7 mouse cellular contexts compared by ENCODE assay signal in genomic region chr3:129532180-129532864, GRCm38 (mm10). TPM values are rescaled to one million over a fixed set of nuclear protein-coding genes. Genes with fewer than 3 reads are reported as not detected.
DNase-seq lines count a peak whose midpoint lies in the region; ATAC-seq lines count a peak whose summit lies in the region.

Elovl6 (plus strand) TSS chr3:129532355.

- peaks cover 23% of the 10 kb centered on the region for H3K4me1 ChIP-seq in intestine, embryonic 14.5 days (replicated peaks; ENCODE audit: control insufficient read depth, insufficient read depth, low read length)

- peak; percentile 47 for ATAC-seq in intestine, embryonic 14.5 days (replicated peaks; ENCODE audit: low FRiP score, low TSS enrichment, low read depth)

- DNase-seq in ZHBTc4 (ENCODE audit: low read depth, low spot score) = peak; percentile 98
- peak; percentile 87 to 90 for DNase-seq in cerebellum, postnatal 14 days
- DNase-seq in gastrocnemius, postnatal 14 days = peak; percentile 41
- peak; percentile 91 for DNase-seq in intestine, embryonic 14.5 days (ENCODE audit: low spot score)
- DNase-seq in left cerebral cortex, postnatal 25 days (ENCODE audit: low spot score in 2 of 2) = peak; percentile 81 to 90
- peak; percentile 93 for DNase-seq in mesoderm, embryonic 11.5 days (ENCODE audit: low read depth, low spot score)
- peak; percentile 18 for DNase-seq in skeletal muscle tissue, adult 2 months (ENCODE audit: low read depth, low spot score)

- intact Hi-C loops in gastrocnemius, postnatal 14 days (cut with DNase I; ENCODE audit: low total_unique reads) = no loop called here
- intact Hi-C loops in left cerebral cortex, postnatal 25 days (cut with DNase I) = loop anchor here (1.0 to 5.0 kb wide), 3 partner anchors 102 to 225 kb away; no protein-coding TSS in a partner anchor

- peak within 1 kb of the TSS; percentile 98 for H3K27ac ChIP-seq in intestine, embryonic 14.5 days (ENCODE audit: low read depth)

- H3K9me3 ChIP-seq in intestine, embryonic 14.5 days (ENCODE audit: control insufficient read depth, low read length) = no peaks in the 10 kb centered on the region

- under 1% methylated on average over 35 of the region's 35 CpGs for WGBS in intestine, embryonic 14.5 days

- H3K4me3 ChIP-seq in intestine, embryonic 14.5 days (ENCODE audit: low read depth, low read length) = peak within 1 kb of the TSS; percentile 85

- no peaks in the 10 kb centered on the region for H3K27me3 ChIP-seq in intestine, embryonic 14.5 days (replicated peaks; ENCODE audit: control insufficient read depth, insufficient read depth, low read length)

- peak within 1 kb of the TSS; percentile 66 for H3K4me2 ChIP-seq in intestine, embryonic 14.5 days (ENCODE audit: low read length)

- no peaks in the 10 kb centered on the region for H3K36me3 ChIP-seq in intestine, embryonic 14.5 days (ENCODE audit: control insufficient read depth, insufficient read depth, low read length)

- H3K9ac ChIP-seq in intestine, embryonic 14.5 days (ENCODE audit: low read length) = peak within 1 kb of the TSS; percentile 97

RNA-seq across cellular contexts. Expression of gene Elovl6, which starts in this region (rescaled TPM):
- 1 to 10 TPM; 1.4 to 4.5 TPM for total RNA-seq in gastrocnemius, postnatal 14 days (2021)
- 53.4 and 54.3 TPM in 2 replicates for polyA plus RNA-seq in intestine, embryonic 14.5 days (2014; fragmentation: Nextera tagmentation; extraction: Ambion mirVana)
- total RNA-seq in left cerebral cortex, postnatal 25 days (2021) = 10 to 100 TPM; 33.7 to 34.7 TPM

Comparison
In these comparisons a context has a peak if more than half of its experiments do, and no peak if none do; other contexts are left out.
1. Peak in every context shown above with its lines: DNase-seq, ATAC-seq, H3K4me3 ChIP-seq and H3K27ac ChIP-seq.
2. RNA of gene Elovl6 (total RNA-seq): 33.7 to 34.7 TPM in left cerebral cortex, postnatal 25 days; 1.4 to 4.5 TPM in gastrocnemius, postnatal 14 days; every median in the first group is over 4 times any median in the second.
3. DNase-seq: peak in every context shown above with its lines; median percentile 98 in ZHBTc4; 93 in mesoderm, embryonic 11.5 days; 91 in intestine, embryonic 14.5 days; 88 in cerebellum, postnatal 14 days; 86 in left cerebral cortex, postnatal 25 days; 41 in gastrocnemius, postnatal 14 days; 18 in skeletal muscle tissue, adult 2 months.